Mouse (Mus musculus) 3134 (cell line): ENCODE measurements around the gene Nudt17.
"Not testable (repeated sequence)": the region's sequence is repeated elsewhere in the genome, so short reads cannot be mapped to it uniquely, and the experiment has no call there.

ENCODE experiments used
- DNase-seq: peaks from one replicate; pipeline ENCODE4 v3.0.0-alpha.2; 2011; ENCODE audit warnings: low spot score; ENCODE audit not compliant: insufficient read length; ENCODE audit errors: extremely low read depth

The Nudt17 gene

GRCm38 (mm10) chr3:96706217-96706616 is 2.1 kb downstream of the Nudt17 start:
- no peak for DNase-seq

- no peak for DNase-seq
Observed at GRCm38 (mm10) chr3:96704778-96705177, 3.6 kb downstream of the Nudt17 start.

GRCm38 (mm10) chr3:96701003-96701402 is 7.4 kb downstream of the Nudt17 start:
- no peak for DNase-seq

GRCm38 (mm10) chr3:96700376-96700775 is 8.0 kb downstream of the Nudt17 start:
- no peak for DNase-seq

- no peak for DNase-seq
Observed at GRCm38 (mm10) chr3:96698993-96699690, 9.2 kb downstream of the Nudt17 start.

- DNase-seq, result peak; percentile 93
Observed at GRCm38 (mm10) chr3:96696766-96697732, 11.3 kb downstream of the Nudt17 start.

GRCm38 (mm10) chr3:96696198-96696765 is 12.1 kb downstream of the Nudt17 start, which contains the start of gene Pias3:
TSS of gene Pias3 (plus strand) at chr3:96696384.
- DNase-seq, result peak; percentile 93

GRCm38 (mm10) chr3:96693579-96693978 is 14.8 kb downstream of the Nudt17 start:
- no peak for DNase-seq

GRCm38 (mm10) chr3:96692506-96692905 is 15.9 kb downstream of the Nudt17 start:
- DNase-seq, result no peak

GRCm38 (mm10) chr3:96690298-96690697 is 18.1 kb downstream of the Nudt17 start:
- no peak for DNase-seq

GRCm38 (mm10) chr3:96688854-96689253 is 19.5 kb downstream of the Nudt17 start:
- no peak for DNase-seq

- not testable (repeated sequence) for DNase-seq
Observed at GRCm38 (mm10) chr3:96686057-96686456, 22.3 kb downstream of the Nudt17 start.

- no peak for DNase-seq
Observed at GRCm38 (mm10) chr3:96684822-96685156, 23.6 kb downstream of the Nudt17 start.

GRCm38 (mm10) chr3:96684151-96684821 is 24.1 kb downstream of the Nudt17 start:
- no peak for DNase-seq

GRCm38 (mm10) chr3:96683496-96683895 is 24.9 kb downstream of the Nudt17 start:
- no peak for DNase-seq

- DNase-seq, result no peak
Observed at GRCm38 (mm10) chr3:96680269-96680956, 27.9 kb downstream of the Nudt17 start.

- peak; percentile 52 for DNase-seq
Observed at GRCm38 (mm10) chr3:96679159-96679674, 29.1 kb downstream of the Nudt17 start.

- no peak for DNase-seq
Observed at GRCm38 (mm10) chr3:96678456-96678855, 29.9 kb downstream of the Nudt17 start.

GRCm38 (mm10) chr3:96675690-96676089 is 32.7 kb downstream of the Nudt17 start:
- DNase-seq, result no peak

- no peak for DNase-seq
Observed at GRCm38 (mm10) chr3:96675171-96675570, 33.2 kb downstream of the Nudt17 start.
